Mouse (Mus musculus): ENCODE data around the gene Gpr180.

DNA sequence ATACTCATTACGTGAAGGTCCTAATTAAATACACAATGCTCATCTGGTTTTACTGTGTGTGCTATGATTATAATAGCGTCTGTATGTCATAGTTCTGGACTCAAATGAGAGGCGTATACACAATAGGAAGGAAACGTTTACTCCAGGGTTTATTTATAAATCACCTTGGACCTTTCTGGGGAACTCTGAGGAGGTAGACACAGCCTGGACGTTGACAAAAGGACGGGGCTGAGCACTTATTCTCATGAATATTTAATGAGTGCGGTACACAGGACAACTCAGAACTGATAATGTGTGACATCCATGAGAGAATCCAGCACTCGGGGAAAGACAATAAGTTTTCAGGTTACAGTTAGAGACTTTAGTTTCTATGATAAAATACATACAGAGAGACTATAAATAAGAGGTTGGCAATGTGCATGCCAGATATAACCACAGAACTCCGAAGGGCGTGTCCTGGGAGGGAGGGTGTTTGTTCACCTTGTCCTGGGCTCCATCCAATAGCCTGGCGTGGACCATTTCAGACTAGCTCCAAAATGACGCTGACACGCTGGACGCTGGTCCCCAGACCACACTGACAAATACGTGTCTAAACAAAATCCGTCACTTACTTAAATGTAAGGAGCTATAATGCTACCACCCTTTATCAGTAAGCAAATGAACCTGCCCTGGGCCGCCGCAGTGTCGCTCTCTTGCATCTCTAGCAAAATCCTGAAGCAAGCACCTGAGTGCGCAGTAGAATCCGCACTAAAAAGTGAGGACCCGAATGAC, 48.3 kb upstream of the Gpr180 start:
- no peak for TF ChIP-seq CTCF (IDR thresholded peaks at IDR 0.05; ENCODE audit: borderline replicate concordance, extremely low read depth, insufficient read depth, insufficient read length)
- no peak for TF ChIP-seq POLR2A (IDR thresholded peaks at IDR 0.05; ENCODE audit: borderline replicate concordance, extremely low read depth, insufficient read depth, insufficient read length, poor library complexity, severe bottlenecking)

Data from brain, embryonic 14.5 days (tissue).